Mouse (Mus musculus): ENCODE results near the gene Atp11a. TPM values are rescaled to one million over a fixed set of nuclear protein-coding genes. Genes with fewer than 3 reads are reported as not detected.

The Atp11a gene
- polyA plus RNA-seq, 1 experiment, result 7.7 TPM

GRCm38 (mm10) chr8:12846447-12846846 lies 89.6 kb downstream of the Atp11a start:
- Histone ChIP-seq H3K9me3 (no peaks in the 10 kb centered on the region), H3K36me3 (replicated peaks; ENCODE audit: low read length) (peaks cover 74% of the 10 kb centered on the region), H3K4me3 (replicated peaks) (peak overlapping the region; percentile 25), H3K4me1 (peaks cover 80% of the 10 kb centered on the region), H3K27me3 (replicated peaks) (peaks cover 9% of the 10 kb centered on the region)
- TF ChIP-seq FLI1 (IDR thresholded peaks at IDR 0.05; ENCODE audit: low read length) (no peak), GATA1 (IDR thresholded peaks at IDR 0.05; ENCODE audit: borderline replicate concordance, low read length) (no peak)

- TF ChIP-seq GATA1 (IDR thresholded peaks at IDR 0.05; ENCODE audit: borderline replicate concordance, low read length), result no peak
- no peak for TF ChIP-seq FLI1 (IDR thresholded peaks at IDR 0.05; ENCODE audit: low read length)
These were observed 94.4 kb downstream of the Atp11a start for GRCm38 (mm10) chr8:12851241-12851640.

GRCm38 (mm10) chr8:12856038-12856437 lies 99.2 kb downstream of the Atp11a start:
- Histone ChIP-seq H3K36me3 (replicated peaks; ENCODE audit: low read length) (peaks cover 56% of the 10 kb centered on the region), H3K4me1 (peaks cover 67% of the 10 kb centered on the region), H3K4me3 (replicated peaks) (peak overlapping the region; percentile 26), H3K9me3 (no peaks in the 10 kb centered on the region), H3K27me3 (replicated peaks) (peaks cover 25% of the 10 kb centered on the region)
- no peak for TF ChIP-seq FLI1 (IDR thresholded peaks at IDR 0.05; ENCODE audit: low read length)
- TF ChIP-seq GATA1 (IDR thresholded peaks at IDR 0.05; ENCODE audit: borderline replicate concordance, low read length), result no peak

More at GRCm38 (mm10) chr8:12851241-12851640, 94.4 kb downstream of the Atp11a start:
- Histone ChIP-seq H3K4me3 (replicated peaks) (peak overlapping the region; percentile 62), H3K9me3 (no peaks in the 10 kb centered on the region), H3K36me3 (replicated peaks; ENCODE audit: low read length) (peaks cover 54% of the 10 kb centered on the region), H3K4me1 (peaks cover 72% of the 10 kb centered on the region), H3K27me3 (replicated peaks) (peaks cover 9% of the 10 kb centered on the region)

- Histone ChIP-seq H3K4me3 (replicated peaks) (peak overlapping the region; percentile 29), H3K27me3 (replicated peaks) (peaks cover 46% of the 10 kb centered on the region), H3K4me1 (peaks cover 57% of the 10 kb centered on the region), H3K9me3 (no peaks in the 10 kb centered on the region), H3K36me3 (replicated peaks; ENCODE audit: low read length) (peaks cover 67% of the 10 kb centered on the region)
- no peak for TF ChIP-seq FLI1 (IDR thresholded peaks at IDR 0.05; ENCODE audit: low read length)
- TF ChIP-seq GATA1 (IDR thresholded peaks at IDR 0.05; ENCODE audit: borderline replicate concordance, low read length), result no peak
These were observed 106.2 kb downstream of the Atp11a start for GRCm38 (mm10) chr8:12863061-12863460.

- Histone ChIP-seq H3K27me3 (replicated peaks) (peaks cover 46% of the 10 kb centered on the region), H3K36me3 (replicated peaks; ENCODE audit: low read length) (peaks cover 62% of the 10 kb centered on the region), H3K9me3 (no peaks in the 10 kb centered on the region), H3K4me1 (peaks cover 51% of the 10 kb centered on the region), H3K4me3 (replicated peaks) (peak overlapping the region; percentile 20)
- TF ChIP-seq FLI1 (IDR thresholded peaks at IDR 0.05; ENCODE audit: low read length) (no peak), GATA1 (IDR thresholded peaks at IDR 0.05; ENCODE audit: borderline replicate concordance, low read length) (no peak)
These were observed 106.8 kb downstream of the Atp11a start for GRCm38 (mm10) chr8:12863608-12864007.

- no peak overlapping the region for H3K4me3 ChIP-seq (replicated peaks)
- H3K9me3 ChIP-seq, result no peaks in the 10 kb centered on the region
- TF ChIP-seq GATA1 (IDR thresholded peaks at IDR 0.05; ENCODE audit: borderline replicate concordance, low read length) (no peak), FLI1 (IDR thresholded peaks at IDR 0.05; ENCODE audit: low read length) (no peak)
- H3K4me1 ChIP-seq, result peaks cover 53% of the 10 kb centered on the region
- peaks cover 46% of the 10 kb centered on the region for H3K27me3 ChIP-seq (replicated peaks)
- H3K36me3 ChIP-seq (replicated peaks; ENCODE audit: low read length), result peaks cover 46% of the 10 kb centered on the region
These were observed 109.0 kb downstream of the Atp11a start for GRCm38 (mm10) chr8:12865790-12866189.

GRCm38 (mm10) chr8:12869661-12870060 lies 112.8 kb downstream of the Atp11a start:
- H3K4me1 ChIP-seq, result peaks cover 69% of the 10 kb centered on the region
- H3K36me3 ChIP-seq (replicated peaks; ENCODE audit: low read length), result peaks cover 13% of the 10 kb centered on the region
- no peaks in the 10 kb centered on the region for H3K9me3 ChIP-seq
- H3K4me3 ChIP-seq (replicated peaks), result no peak overlapping the region
- H3K27me3 ChIP-seq (replicated peaks), result peaks cover 46% of the 10 kb centered on the region
- TF ChIP-seq GATA1 (IDR thresholded peaks at IDR 0.05; ENCODE audit: borderline replicate concordance, low read length) (no peak), FLI1 (IDR thresholded peaks at IDR 0.05; ENCODE audit: low read length) (no peak)

- no peak overlapping the region for H3K4me3 ChIP-seq (replicated peaks)
- H3K36me3 ChIP-seq (replicated peaks; ENCODE audit: low read length), result peaks cover 6% of the 10 kb centered on the region
- H3K27me3 ChIP-seq (replicated peaks), result peaks cover 38% of the 10 kb centered on the region
- TF ChIP-seq FLI1 (IDR thresholded peaks at IDR 0.05; ENCODE audit: low read length) (no peak), GATA1 (IDR thresholded peaks at IDR 0.05; ENCODE audit: borderline replicate concordance, low read length) (no peak)
- peaks cover 71% of the 10 kb centered on the region for H3K4me1 ChIP-seq
- no peaks in the 10 kb centered on the region for H3K9me3 ChIP-seq
These were observed 113.8 kb downstream of the Atp11a start for GRCm38 (mm10) chr8:12870656-12871055.

- H3K4me1 ChIP-seq, result peaks cover 80% of the 10 kb centered on the region
- H3K9me3 ChIP-seq, result no peaks in the 10 kb centered on the region
- TF ChIP-seq GATA1 (IDR thresholded peaks at IDR 0.05; ENCODE audit: borderline replicate concordance, low read length) (no peak), FLI1 (IDR thresholded peaks at IDR 0.05; ENCODE audit: low read length) (no peak)
- H3K4me3 ChIP-seq (replicated peaks), result no peak overlapping the region
- H3K36me3 ChIP-seq (replicated peaks; ENCODE audit: low read length), result peaks cover 3% of the 10 kb centered on the region
- H3K27me3 ChIP-seq (replicated peaks), result peaks cover 38% of the 10 kb centered on the region
These were observed 114.6 kb downstream of the Atp11a start for GRCm38 (mm10) chr8:12871461-12871860.

- H3K36me3 ChIP-seq (replicated peaks; ENCODE audit: low read length), result peaks cover 9% of the 10 kb centered on the region
- no peaks in the 10 kb centered on the region for H3K9me3 ChIP-seq
- peaks cover 30% of the 10 kb centered on the region for H3K27me3 ChIP-seq (replicated peaks)
- peaks cover 91% of the 10 kb centered on the region for H3K4me1 ChIP-seq
- H3K4me3 ChIP-seq (replicated peaks), result peak overlapping the region; percentile 95
- TF ChIP-seq FLI1 (IDR thresholded peaks at IDR 0.05; ENCODE audit: low read length), result no peak
- TF ChIP-seq GATA1 (IDR thresholded peaks at IDR 0.05; ENCODE audit: borderline replicate concordance, low read length), result no peak
These were observed 116.2 kb downstream of the Atp11a start for GRCm38 (mm10) chr8:12872983-12873356.

All from megakaryocyte, embryonic 14.5 days (primary cell).